Mouse (Mus musculus): ENCODE measurements around the gene Mgat5. TPM values are rescaled to one million over a fixed set of nuclear protein-coding genes. Genes with fewer than 3 reads are reported as not detected.

The Mgat5 gene
- polyA plus RNA-seq, 1 experiment = 2.2 TPM

- H3K27me3 ChIP-seq (ENCODE audit: control insufficient read depth, insufficient read depth, insufficient read length) = no peaks in the 10 kb centered on the region
- TF ChIP-seq CEBPB (IDR thresholded peaks at IDR 0.05; ENCODE audit: insufficient read depth, poor library complexity, severe bottlenecking) (no peak), E2F4 (IDR thresholded peaks at IDR 0.05; ENCODE audit: insufficient read depth) (no peak), REST (IDR thresholded peaks at IDR 0.05; ENCODE audit: insufficient read depth, insufficient read length) (no peak), MYOD1 (IDR thresholded peaks at IDR 0.05; ENCODE audit: control insufficient read depth in 1 of 3, insufficient read length in 2 of 3, low read depth in 2 of 3) (no peak), MAX (IDR thresholded peaks at IDR 0.05; ENCODE audit: low read depth) (no peak), POLR2AphosphoS2 (IDR thresholded peaks at IDR 0.05; ENCODE audit: insufficient read length, low read depth) (no peak), TCF3 (IDR thresholded peaks at IDR 0.05; ENCODE audit: insufficient read length, low read depth) (no peak), TCF12 (IDR thresholded peaks at IDR 0.05; ENCODE audit: insufficient read depth, poor library complexity, severe bottlenecking) (no peak), POLR2A (IDR thresholded peaks at IDR 0.05; ENCODE audit: insufficient read length, low read depth) (no peak), SRF (IDR thresholded peaks at IDR 0.05; ENCODE audit: control insufficient read depth, insufficient read length, low read depth) (no peak)
- H3K4me3 ChIP-seq = no peak overlapping the region
- no peak overlapping the region for H3K4me2 ChIP-seq (ENCODE audit: low read depth)
- no peaks in the 10 kb centered on the region for H3K36me3 ChIP-seq (ENCODE audit: control insufficient read depth, insufficient read depth)
- no peaks in the 10 kb centered on the region for H3K79me2 ChIP-seq (ENCODE audit: control insufficient read depth, insufficient read depth)
- no peak overlapping the region for H3ac ChIP-seq (ENCODE audit: control insufficient read depth, insufficient read length)
These were observed 163.7 kb downstream of the Mgat5 start for GRCm38 (mm10) chr1:127368513-127368912.

DNA sequence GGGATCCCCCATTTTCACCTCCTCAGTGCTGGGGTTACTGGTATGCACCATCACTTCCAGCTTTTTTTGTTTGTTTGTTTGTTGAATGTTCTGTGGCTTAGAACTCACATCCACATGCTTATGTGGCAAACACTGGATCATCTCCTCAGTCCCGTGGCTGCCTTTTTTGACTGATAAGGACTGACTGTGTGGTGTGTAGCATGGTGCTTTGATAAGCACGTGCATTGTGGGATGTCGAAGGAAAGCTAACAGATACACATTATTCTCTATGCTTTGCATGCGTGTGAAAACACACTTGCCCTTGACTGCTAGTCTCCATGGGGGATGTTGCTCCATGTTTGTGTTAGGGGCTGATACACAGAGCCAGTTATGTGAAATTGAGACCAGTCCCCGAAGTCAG, 164.7 kb downstream of the Mgat5 start:
- H3K36me3 ChIP-seq (ENCODE audit: control insufficient read depth, insufficient read depth) = no peaks in the 10 kb centered on the region
- no peaks in the 10 kb centered on the region for H3K27me3 ChIP-seq (ENCODE audit: control insufficient read depth, insufficient read depth, insufficient read length)
- no peak overlapping the region for H3K4me2 ChIP-seq (ENCODE audit: low read depth)
- no peak overlapping the region for H3K4me3 ChIP-seq
- H3ac ChIP-seq (ENCODE audit: control insufficient read depth, insufficient read length) = no peak overlapping the region
- no peak for TF ChIP-seq SRF (IDR thresholded peaks at IDR 0.05; ENCODE audit: control insufficient read depth, insufficient read length, low read depth)
- TF ChIP-seq POLR2A (IDR thresholded peaks at IDR 0.05; ENCODE audit: insufficient read length, low read depth) = no peak
- no peak for TF ChIP-seq CEBPB (IDR thresholded peaks at IDR 0.05; ENCODE audit: insufficient read depth, poor library complexity, severe bottlenecking)
- no peak for TF ChIP-seq MYOD1 (IDR thresholded peaks at IDR 0.05; ENCODE audit: control insufficient read depth in 1 of 3, insufficient read length in 2 of 3, low read depth in 2 of 3)
- TF ChIP-seq USF1 (IDR thresholded peaks at IDR 0.05; ENCODE audit: low read depth) = no peak
- TF ChIP-seq E2F4 (IDR thresholded peaks at IDR 0.05; ENCODE audit: insufficient read depth) = no peak
- H3K79me2 ChIP-seq (ENCODE audit: control insufficient read depth, insufficient read depth) = no peaks in the 10 kb centered on the region

DNA sequence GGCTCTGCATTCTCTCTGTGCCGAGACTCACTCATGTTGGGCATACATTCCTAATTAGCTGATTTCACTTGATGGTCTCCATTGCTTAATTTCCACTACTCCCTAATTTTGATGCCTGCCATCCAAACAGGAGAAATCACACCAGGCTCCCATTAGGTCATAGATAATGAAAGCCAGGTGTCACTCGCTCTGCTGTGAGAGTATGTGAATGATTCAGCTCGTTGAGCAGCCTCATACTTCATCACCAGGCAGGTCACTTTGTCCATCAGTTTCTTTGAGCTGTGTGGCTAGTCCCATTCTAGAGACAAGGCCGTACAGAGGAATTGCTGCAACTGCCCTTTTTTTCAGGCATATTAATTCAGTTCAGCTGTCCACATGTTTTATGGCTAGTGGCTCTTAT, 167.3 kb downstream of the Mgat5 start:
- no peak for TF ChIP-seq TCF3 (IDR thresholded peaks at IDR 0.05; ENCODE audit: insufficient read length, low read depth)
- TF ChIP-seq POLR2A (IDR thresholded peaks at IDR 0.05; ENCODE audit: insufficient read length, low read depth) = no peak
- TF ChIP-seq TCF12 (IDR thresholded peaks at IDR 0.05; ENCODE audit: insufficient read depth, poor library complexity, severe bottlenecking) = no peak
- no peak for TF ChIP-seq SRF (IDR thresholded peaks at IDR 0.05; ENCODE audit: control insufficient read depth, insufficient read length, low read depth)
- no peak for TF ChIP-seq REST (IDR thresholded peaks at IDR 0.05; ENCODE audit: insufficient read depth, insufficient read length)
- TF ChIP-seq USF1 (IDR thresholded peaks at IDR 0.05; ENCODE audit: low read depth) = no peak
- no peak for TF ChIP-seq E2F4 (IDR thresholded peaks at IDR 0.05; ENCODE audit: insufficient read depth)
- no peak for TF ChIP-seq CEBPB (IDR thresholded peaks at IDR 0.05; ENCODE audit: insufficient read depth, poor library complexity, severe bottlenecking)
- no peak for TF ChIP-seq MYOD1 (IDR thresholded peaks at IDR 0.05; ENCODE audit: control insufficient read depth in 1 of 3, insufficient read length in 2 of 3, low read depth in 2 of 3)
- no peak for TF ChIP-seq POLR2AphosphoS2 (IDR thresholded peaks at IDR 0.05; ENCODE audit: insufficient read length, low read depth)
- no peak for TF ChIP-seq MAX (IDR thresholded peaks at IDR 0.05; ENCODE audit: low read depth)
- no peak for TF ChIP-seq MYOG (IDR thresholded peaks at IDR 0.05; ENCODE audit: control insufficient read depth in 1 of 3, insufficient read depth in 1 of 3, insufficient read length in 2 of 3, low read depth in 2 of 3)
- no peaks in the 10 kb centered on the region for H3K27me3 ChIP-seq (ENCODE audit: control insufficient read depth, insufficient read depth, insufficient read length)
- no peak overlapping the region for H3K4me2 ChIP-seq (ENCODE audit: low read depth)
- no peaks in the 10 kb centered on the region for H3K79me2 ChIP-seq (ENCODE audit: control insufficient read depth, insufficient read depth)
- no peak overlapping the region for H3K4me3 ChIP-seq
- H3ac ChIP-seq (ENCODE audit: control insufficient read depth, insufficient read length) = no peak overlapping the region
- H3K36me3 ChIP-seq (ENCODE audit: control insufficient read depth, insufficient read depth) = no peaks in the 10 kb centered on the region

GRCm38 (mm10) chr1:127373559-127373958, 168.7 kb downstream of the Mgat5 start:
- no peak overlapping the region for H3ac ChIP-seq (ENCODE audit: control insufficient read depth, insufficient read length)
- H3K36me3 ChIP-seq (ENCODE audit: control insufficient read depth, insufficient read depth) = no peaks in the 10 kb centered on the region
- no peaks in the 10 kb centered on the region for H3K27me3 ChIP-seq (ENCODE audit: control insufficient read depth, insufficient read depth, insufficient read length)
- TF ChIP-seq CEBPB (IDR thresholded peaks at IDR 0.05; ENCODE audit: insufficient read depth, poor library complexity, severe bottlenecking) (no peak), E2F4 (IDR thresholded peaks at IDR 0.05; ENCODE audit: insufficient read depth) (no peak), TCF3 (IDR thresholded peaks at IDR 0.05; ENCODE audit: insufficient read length, low read depth) (no peak), REST (IDR thresholded peaks at IDR 0.05; ENCODE audit: insufficient read depth, insufficient read length) (no peak), SRF (IDR thresholded peaks at IDR 0.05; ENCODE audit: control insufficient read depth, insufficient read length, low read depth) (no peak), MAX (IDR thresholded peaks at IDR 0.05; ENCODE audit: low read depth) (no peak), POLR2A (IDR thresholded peaks at IDR 0.05; ENCODE audit: insufficient read length, low read depth) (no peak), MYOG (IDR thresholded peaks at IDR 0.05; ENCODE audit: control insufficient read depth in 1 of 3, insufficient read depth in 1 of 3, insufficient read length in 2 of 3, low read depth in 2 of 3) (no peak), USF1 (IDR thresholded peaks at IDR 0.05; ENCODE audit: low read depth) (no peak), MYOD1 (IDR thresholded peaks at IDR 0.05; ENCODE audit: control insufficient read depth in 1 of 3, insufficient read length in 2 of 3, low read depth in 2 of 3) (no peak), POLR2AphosphoS2 (IDR thresholded peaks at IDR 0.05; ENCODE audit: insufficient read length, low read depth) (no peak)
- no peak overlapping the region for H3K4me3 ChIP-seq
- no peaks in the 10 kb centered on the region for H3K79me2 ChIP-seq (ENCODE audit: control insufficient read depth, insufficient read depth)
- no peak overlapping the region for H3K4me2 ChIP-seq (ENCODE audit: low read depth)

DNA sequence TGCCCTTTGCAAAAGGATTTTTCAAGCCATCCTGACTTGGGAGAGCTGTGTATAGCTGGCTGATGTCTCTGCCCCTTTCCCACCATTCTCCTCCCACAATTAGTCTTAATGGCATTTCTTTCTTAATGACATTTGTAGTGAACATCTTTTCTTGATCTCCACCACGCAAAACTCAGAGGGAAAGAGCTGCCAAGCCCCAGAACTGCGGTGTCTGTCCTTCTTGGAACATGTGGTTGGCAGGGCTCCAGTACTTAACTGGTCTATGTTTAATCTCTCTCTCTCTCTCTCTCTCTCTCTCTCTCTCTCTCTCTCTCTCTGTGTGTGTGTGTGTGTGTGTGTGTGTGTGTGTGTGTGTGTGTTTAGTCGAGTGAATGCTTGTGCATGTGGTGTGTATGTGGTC, 169.3 kb downstream of the Mgat5 start:
- Histone ChIP-seq H3K4me2 (ENCODE audit: low read depth) (no peak overlapping the region), H3K79me2 (ENCODE audit: control insufficient read depth, insufficient read depth) (no peaks in the 10 kb centered on the region), H3K27me3 (ENCODE audit: control insufficient read depth, insufficient read depth, insufficient read length) (no peaks in the 10 kb centered on the region), H3ac (ENCODE audit: control insufficient read depth, insufficient read length) (no peak overlapping the region), H3K36me3 (ENCODE audit: control insufficient read depth, insufficient read depth) (no peaks in the 10 kb centered on the region), H3K4me3 (no peak overlapping the region)
- TF ChIP-seq POLR2A (IDR thresholded peaks at IDR 0.05; ENCODE audit: insufficient read length, low read depth) (no peak), POLR2AphosphoS2 (IDR thresholded peaks at IDR 0.05; ENCODE audit: insufficient read length, low read depth) (no peak), MAX (IDR thresholded peaks at IDR 0.05; ENCODE audit: low read depth) (no peak), SRF (IDR thresholded peaks at IDR 0.05; ENCODE audit: control insufficient read depth, insufficient read length, low read depth) (no peak), CEBPB (IDR thresholded peaks at IDR 0.05; ENCODE audit: insufficient read depth, poor library complexity, severe bottlenecking) (no peak), TCF12 (IDR thresholded peaks at IDR 0.05; ENCODE audit: insufficient read depth, poor library complexity, severe bottlenecking) (no peak), REST (IDR thresholded peaks at IDR 0.05; ENCODE audit: insufficient read depth, insufficient read length) (no peak), MYOD1 (IDR thresholded peaks at IDR 0.05; ENCODE audit: control insufficient read depth in 1 of 3, insufficient read length in 2 of 3, low read depth in 2 of 3) (no peak), USF1 (IDR thresholded peaks at IDR 0.05; ENCODE audit: low read depth) (no peak), E2F4 (IDR thresholded peaks at IDR 0.05; ENCODE audit: insufficient read depth) (no peak), TCF3 (IDR thresholded peaks at IDR 0.05; ENCODE audit: insufficient read length, low read depth) (no peak), MYOG (IDR thresholded peaks at IDR 0.05; ENCODE audit: control insufficient read depth in 1 of 3, insufficient read depth in 1 of 3, insufficient read length in 2 of 3, low read depth in 2 of 3) (no peak)
